ENCODE assay signal across 8 mouse cellular contexts in the genomic region with DNA sequence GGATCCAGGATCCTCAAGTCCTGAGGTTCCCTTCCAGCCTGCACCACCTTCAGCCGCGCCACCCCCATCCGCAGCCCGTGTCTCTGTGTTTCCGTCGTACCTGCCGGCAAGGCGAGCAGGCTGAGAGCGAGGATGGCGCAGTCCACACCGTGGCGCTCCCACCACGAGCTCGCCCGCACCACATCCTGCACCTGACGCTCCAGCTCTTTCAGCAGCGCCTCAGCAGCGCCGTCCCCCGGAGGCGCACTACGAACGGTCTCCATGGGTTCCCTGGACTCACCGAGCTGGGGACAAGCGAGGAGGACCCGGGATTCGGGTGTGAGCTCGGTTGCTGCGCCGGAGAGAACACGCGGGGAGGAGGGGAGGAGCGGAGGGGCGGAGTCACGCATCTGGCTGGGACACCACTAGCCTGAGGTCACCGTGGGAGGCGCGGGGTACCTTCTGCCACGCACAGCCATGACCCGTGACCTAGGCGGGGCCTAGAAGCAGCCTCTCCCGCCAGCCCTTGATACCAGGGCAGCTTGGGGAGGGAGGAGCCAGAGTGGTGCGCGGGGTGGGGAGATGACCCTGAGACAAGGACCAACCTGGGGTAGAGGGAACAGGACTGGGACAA. TPM values are rescaled to one million over a fixed set of nuclear protein-coding genes. Genes with fewer than 3 reads are reported as not detected.
DNase-seq lines count a peak whose midpoint lies in the region; ATAC-seq and TF ChIP-seq lines count a peak whose summit lies in the region.

A gene (minus strand): TSS at position 450 of the 613 bp plus-strand sequence.

- peaks cover 40% of the 10 kb centered on the region for H3K27me3 ChIP-seq in embryonic facial prominence, embryonic 15.5 days
- peaks cover 12% of the 10 kb centered on the region for H3K27me3 ChIP-seq in heart, embryonic 14.5 days (ENCODE audit: control insufficient read depth, insufficient read depth, low read length)
- H3K27me3 ChIP-seq in kidney, embryonic 16.5 days (ENCODE audit: insufficient read depth, low read length), result peaks cover 23% of the 10 kb centered on the region
- H3K27me3 ChIP-seq in liver, adult 2 months (ENCODE audit: control insufficient read depth, insufficient read depth, low read length), result no peaks in the 10 kb centered on the region
- no peaks in the 10 kb centered on the region for H3K27me3 ChIP-seq in midbrain, postnatal 0 days (ENCODE audit: insufficient read depth, low read length)

- H3K4me3 ChIP-seq in embryonic facial prominence, embryonic 15.5 days (replicated peaks), result peak within 1 kb of the TSS; percentile 44
- peak within 1 kb of the TSS; percentile 40 to 42 for H3K4me3 ChIP-seq in heart, embryonic 14.5 days (ENCODE audit: control insufficient read depth in 1 of 2, insufficient read depth in 1 of 2, low read depth in 1 of 2, low read length in 2 of 2)
- H3K4me3 ChIP-seq in kidney, embryonic 16.5 days (ENCODE audit: low read length), result peak within 1 kb of the TSS; percentile 44
- peak within 1 kb of the TSS; percentile 86 for H3K4me3 ChIP-seq in liver, adult 2 months (ENCODE audit: insufficient read depth, low read depth, low read length)
- H3K4me3 ChIP-seq in midbrain, postnatal 0 days (ENCODE audit: low read depth, low read length), result peak within 1 kb of the TSS; percentile 54

- under 1% methylated on average over 43 of the region's 44 CpGs for whole genome bisulfite sequencing in embryonic facial prominence, embryonic 15.5 days
- under 1% methylated on average over 44 of the region's 44 CpGs for WGBS in heart, embryonic 14.5 days
- WGBS in kidney, embryonic 16.5 days, result under 1% methylated on average over 41 of the region's 44 CpGs
- WGBS in liver, adult 2 months, result under 1% methylated on average over 44 of the region's 44 CpGs
- WGBS in midbrain, postnatal 0 days, result under 1% methylated on average over 42 of the region's 44 CpGs

- peak within 1 kb of the TSS; percentile 88 for H3K4me2 ChIP-seq in embryonic facial prominence, embryonic 15.5 days (replicated peaks)
- peak within 1 kb of the TSS; percentile 83 for H3K4me2 ChIP-seq in heart, embryonic 14.5 days (ENCODE audit: low read length)
- H3K4me2 ChIP-seq in kidney, embryonic 16.5 days (replicated peaks; ENCODE audit: low read depth, low read length), result peak within 1 kb of the TSS; percentile 61
- H3K4me2 ChIP-seq in midbrain, postnatal 0 days (ENCODE audit: low read depth, low read length, poor library complexity, severe bottlenecking), result peak within 1 kb of the TSS; percentile 87

- H3K36me3 ChIP-seq in embryonic facial prominence, embryonic 15.5 days, result no peaks in the 10 kb centered on the region
- H3K36me3 ChIP-seq in heart, embryonic 14.5 days (ENCODE audit: control insufficient read depth, insufficient read depth, low read length), result no peaks in the 10 kb centered on the region
- no peaks in the 10 kb centered on the region for H3K36me3 ChIP-seq in kidney, embryonic 16.5 days (ENCODE audit: insufficient read depth, low read length)
- H3K36me3 ChIP-seq in liver, adult 2 months (ENCODE audit: control insufficient read depth, insufficient read depth, low read length), result peaks cover 7% of the 10 kb centered on the region; the same call in 1 of the 2 replicates
- no peaks in the 10 kb centered on the region for H3K36me3 ChIP-seq in midbrain, postnatal 0 days (ENCODE audit: insufficient read depth, low read length)

- peak; percentile 98 for ATAC-seq in CD4-positive, CD25-positive, alpha-beta regulatory T cell, adult 4 months
- peak; percentile 41; the same call in 1 of the 2 replicates for ATAC-seq in embryonic facial prominence, embryonic 15.5 days (ENCODE audit: insufficient number of reproducible peaks, low FRiP score, low TSS enrichment, low read depth)
- peak; percentile 23; the same call in 1 of the 2 replicates for ATAC-seq in heart, embryonic 14.5 days (ENCODE audit: insufficient number of reproducible peaks, insufficient read depth, low FRiP score, low read depth)
- ATAC-seq in kidney, embryonic 16.5 days (ENCODE audit: low FRiP score, low TSS enrichment), result peak; percentile 80
- peak; percentile 85 for ATAC-seq in midbrain, postnatal 0 days (ENCODE audit: low FRiP score)

- peak; percentile 93 for TF ChIP-seq POLR2A in liver, adult 2 months (IDR thresholded peaks at IDR 0.05; ENCODE audit: extremely low read depth, insufficient read depth, low read length)

- DNase-seq in adrenal gland, postnatal 25 days, result peak; percentile 83
- DNase-seq in liver, adult 2 months (ENCODE audit: extremely low read depth, low read depth, low spot score), result peak; percentile 89
- peak; percentile 73 for DNase-seq in midbrain, postnatal 0 days (ENCODE audit: low spot score)
- peak; percentile 88 for DNase-seq in testis, postnatal 10 days (ENCODE audit: low spot score)

- peak; percentile 51 for TF ChIP-seq CTCF in liver, adult 2 months (IDR thresholded peaks at IDR 0.05; ENCODE audit: low read depth, low read length)
- peak; percentile 74 for TF ChIP-seq CTCF in midbrain, postnatal 0 days (IDR thresholded peaks at IDR 0.05)

- H3K9me3 ChIP-seq in embryonic facial prominence, embryonic 15.5 days (replicated peaks), result 0 out of 2 replicates have a peak, but pooled peaks cover 4% of the 10 kb centered on the region
- no peaks in the 10 kb centered on the region for H3K9me3 ChIP-seq in heart, embryonic 14.5 days (ENCODE audit: control insufficient read depth, low read length)
- H3K9me3 ChIP-seq in kidney, embryonic 16.5 days (ENCODE audit: low read length), result no peaks in the 10 kb centered on the region
- H3K9me3 ChIP-seq in midbrain, postnatal 0 days (ENCODE audit: low read length), result no peaks in the 10 kb centered on the region

- no peak within 1 kb of the TSS for H3K9ac ChIP-seq in embryonic facial prominence, embryonic 15.5 days
- peak within 1 kb of the TSS; percentile 56 for H3K9ac ChIP-seq in heart, embryonic 14.5 days (ENCODE audit: low read length)
- peak within 1 kb of the TSS; percentile 61 for H3K9ac ChIP-seq in kidney, embryonic 16.5 days (replicated peaks; ENCODE audit: low read length)
- peak within 1 kb of the TSS; percentile 93 for H3K9ac ChIP-seq in liver, adult 2 months (ENCODE audit: low read depth, low read length)
- peak within 1 kb of the TSS; percentile 70 for H3K9ac ChIP-seq in midbrain, postnatal 0 days (replicated peaks; ENCODE audit: low read length, poor library complexity, severe bottlenecking)

- peaks cover 8% of the 10 kb centered on the region; the same call in 1 of the 2 replicates for H3K79me2 ChIP-seq in liver, adult 2 months (ENCODE audit: control insufficient read depth, insufficient read depth, low read length)

- H3K4me1 ChIP-seq in embryonic facial prominence, embryonic 15.5 days, result peaks cover 9% of the 10 kb centered on the region
- peaks cover 9 to 10% of the 10 kb centered on the region in 2 experiments; a peak in 3 of 4 replicates for H3K4me1 ChIP-seq in heart, embryonic 14.5 days (ENCODE audit: control insufficient read depth in 2 of 2, insufficient read depth in 2 of 2, low read length in 2 of 2)
- H3K4me1 ChIP-seq in kidney, embryonic 16.5 days (ENCODE audit: insufficient read depth, low read length), result peaks cover 10% of the 10 kb centered on the region; the same call in 1 of the 2 replicates
- peaks cover 14% of the 10 kb centered on the region; the same call in 1 of the 2 replicates for H3K4me1 ChIP-seq in liver, adult 2 months (ENCODE audit: control insufficient read depth, insufficient read depth, low read length)
- no peaks in the 10 kb centered on the region for H3K4me1 ChIP-seq in midbrain, postnatal 0 days (ENCODE audit: insufficient read depth, low read length)

- no peak within 1 kb of the TSS for H3K27ac ChIP-seq in embryonic facial prominence, embryonic 15.5 days (replicated peaks)
- H3K27ac ChIP-seq in heart, embryonic 14.5 days (replicated peaks in 1 of 2; ENCODE audit: control insufficient read depth in 1 of 2, insufficient read depth in 1 of 2, low read depth in 2 of 2, low read length in 2 of 2), result no peak within 1 kb of the TSS
- no peak within 1 kb of the TSS for H3K27ac ChIP-seq in kidney, embryonic 16.5 days (ENCODE audit: low read length)
- peak within 1 kb of the TSS; percentile 88 for H3K27ac ChIP-seq in liver, adult 2 months (replicated peaks; ENCODE audit: insufficient read depth, low read depth, low read length)
- peak within 1 kb of the TSS; percentile 57 for H3K27ac ChIP-seq in midbrain, postnatal 0 days (ENCODE audit: low read depth, low read length)

RNA-seq across cellular contexts. Expression of the gene that starts here (rescaled TPM):
- polyA plus RNA-seq in CD4-positive, CD25-positive, alpha-beta regulatory T cell, adult 4 months (2017; shearing (Covaris generic)), result 1 to 10 TPM; 1.1 to 1.6 TPM
- 75.5 and 93.9 TPM in 2 replicates for total RNA-seq in adrenal gland, postnatal 25 days (2021)
- polyA plus RNA-seq in embryonic facial prominence, embryonic 15.5 days (2015; fragmentation: Nextera tagmentation; extraction: Ambion mirVana), result 0.60 and 0.66 TPM in 2 replicates
- polyA plus RNA-seq in heart, embryonic 14.5 days (2014; fragmentation: Nextera tagmentation; extraction: Ambion mirVana), result 0.94 and 1.2 TPM in 2 replicates
- 0.40 and 0.42 TPM in 2 replicates for polyA plus RNA-seq in kidney, embryonic 16.5 days (2015; fragmentation: Nextera tagmentation; extraction: Ambion mirVana)
- 56.1 and 78.8 TPM in 2 replicates for total RNA-seq in liver, adult 2 months (2014; rRNA removed)
- polyA plus RNA-seq in liver, adult 2 months (2012; rRNA removed), result 55.3 and 66.0 TPM in 2 replicates
- 10.2 and 10.6 TPM in 2 replicates for total RNA-seq in midbrain, postnatal 0 days (2014; rRNA removed)
- 1.4 and 1.6 TPM in 2 replicates for polyA plus RNA-seq in midbrain, postnatal 0 days (2015; fragmentation: Nextera tagmentation; extraction: Ambion mirVana)

Comparison
In these comparisons a context has a peak if more than half of its experiments do, and no peak if none do; other contexts are left out.
1. RNA of the gene that starts here (polyA plus RNA-seq): 55.3 to 66.0 TPM in liver, adult 2 months; 1.4 to 1.6 TPM in midbrain, postnatal 0 days, 1.1 to 1.6 TPM in CD4-positive, CD25-positive, alpha-beta regulatory T cell, adult 4 months, 0.94 to 1.2 TPM in heart, embryonic 14.5 days, 0.60 to 0.66 TPM in embryonic facial prominence, embryonic 15.5 days and 0.40 to 0.42 TPM in kidney, embryonic 16.5 days; every median in the first group is over 10 times any median in the second.
2. Peak in ATAC-seq, H3K4me3 ChIP-seq and H3K4me2 ChIP-seq in embryonic facial prominence, embryonic 15.5 days; RNA of the gene not detected or under 1 TPM.
3. Peak in ATAC-seq, H3K4me3 ChIP-seq, H3K9ac ChIP-seq and H3K4me2 ChIP-seq in kidney, embryonic 16.5 days; RNA of the gene not detected or under 1 TPM.
4. ATAC-seq: peak in every context shown above with its lines; median percentile 98 in CD4-positive, CD25-positive, alpha-beta regulatory T cell, adult 4 months; 85 in midbrain, postnatal 0 days; 80 in kidney, embryonic 16.5 days; 41 in embryonic facial prominence, embryonic 15.5 days; 23 in heart, embryonic 14.5 days.
5. H3K27ac ChIP-seq: peak in liver, adult 2 months (single experiment) and midbrain, postnatal 0 days (single experiment); none in embryonic facial prominence, embryonic 15.5 days (single experiment), heart, embryonic 14.5 days (0 of 2) and kidney, embryonic 16.5 days (single experiment).
6. Peak in every context shown above with its lines, with median percentiles within 50 percentile points of each other: DNase-seq, H3K4me2 ChIP-seq and H3K4me3 ChIP-seq.